Mouse (Mus musculus) urinary bladder, postnatal 25 days (tissue): Measurements from ENCODE around the gene Cyp2b9.
"Not testable (repeated sequence)": the region's sequence is repeated elsewhere in the genome, so short reads cannot be mapped to it uniquely, and the experiment has no call there.

Experiments
- DNase-seq: peaks from one replicate; pipeline ENCODE4 v3.0.0; 2022; ENCODE audit warnings: low spot score

The Cyp2b9 gene

GRCm38 (mm10) chr7:26173111-26173510 lies at the start of gene Cyp2b9:
Cyp2b9 (plus strand) TSS chr7:26173411.
- not testable (repeated sequence) for DNase-seq

GRCm38 (mm10) chr7:26139623-26140022 lies 33.6 kb upstream of the Cyp2b9 start:
- DNase-seq, result not testable (repeated sequence)

DNA sequence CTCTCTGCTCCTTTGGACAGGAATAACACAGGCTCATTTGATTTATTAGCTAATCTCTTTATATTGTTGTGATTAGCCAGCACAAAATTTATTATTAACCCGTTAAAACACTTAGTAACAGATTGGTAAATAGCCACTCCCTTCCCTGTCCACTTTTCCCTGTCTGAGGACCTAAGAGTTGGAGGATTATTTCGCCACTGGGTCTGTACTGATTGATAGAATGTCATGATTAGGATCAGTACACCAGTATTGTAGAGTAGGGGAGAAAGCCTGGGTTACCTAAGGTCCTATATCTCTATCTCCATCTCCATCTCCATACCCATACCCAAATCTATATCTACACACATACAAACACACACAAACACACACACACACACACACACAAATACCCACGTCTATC lies 29.6 kb upstream of the Cyp2b9 start:
- DNase-seq, result not testable (repeated sequence)

GRCm38 (mm10) chr7:26168765-26169536 lies 4.3 kb upstream of the Cyp2b9 start:
- DNase-seq, result not testable (repeated sequence)

GRCm38 (mm10) chr7:26201083-26201482 lies 27.9 kb downstream of the Cyp2b9 start:
- DNase-seq, result peak; percentile 13

GRCm38 (mm10) chr7:26260034-26260433 lies 86.8 kb downstream of the Cyp2b9 start, which contains the start of gene Vmn1r184:
Vmn1r184 (plus strand) TSS chr7:26260334.
- not testable (repeated sequence) for DNase-seq
